ENCODE assay signal across 23 mouse cellular contexts in genomic region chr8:108061972-108062371, GRCm38 (mm10).
DNase-seq lines count a peak whose midpoint lies in the region; ATAC-seq and TF ChIP-seq lines count a peak whose summit lies in the region.
"Had no signal": no experiment of that assay in that cellular context is flagged by ENCODE, and none has a peak within 500 bp of the region (broad histone marks: within the 10 kb centered on the region; RNA-seq: fewer than 3 reads in every experiment).

No protein-coding gene starts in this region.

- H3K9me3 ChIP-seq in limb, embryonic 10.5 days (replicated peaks) = no peaks in the 10 kb centered on the region
- no peaks in the 10 kb centered on the region for H3K9me3 ChIP-seq in intestine, embryonic 16.5 days (ENCODE audit: control insufficient read depth, low read length)
- H3K9me3 ChIP-seq: embryonic facial prominence, embryonic 15.5 days; forebrain, embryonic 10.5 days; forebrain, embryonic 15.5 days; heart, embryonic 15.5 days; hindbrain, embryonic 13.5 days had no signal

- H3ac ChIP-seq in myocyte (ENCODE audit: control insufficient read depth, insufficient read length) = no peak overlapping the region

- no peak for TF ChIP-seq POLR2A in myocyte (IDR thresholded peaks at IDR 0.05; ENCODE audit: insufficient read length, low read depth)

- no peaks in the 10 kb centered on the region for H3K27me3 ChIP-seq in limb, embryonic 10.5 days (ENCODE audit: low read depth, poor library complexity, severe bottlenecking)
- no peaks in the 10 kb centered on the region for H3K27me3 ChIP-seq in myocyte (ENCODE audit: control insufficient read depth, insufficient read depth, insufficient read length)
- no peaks in the 10 kb centered on the region for H3K27me3 ChIP-seq in intestine, embryonic 16.5 days (replicated peaks; ENCODE audit: control insufficient read depth, insufficient read depth, low read length)
- H3K27me3 ChIP-seq: embryonic facial prominence, embryonic 15.5 days; forebrain, embryonic 15.5 days; heart, embryonic 15.5 days; hindbrain, embryonic 13.5 days had no signal

- no peaks in the 10 kb centered on the region for H3K79me2 ChIP-seq in myocyte (ENCODE audit: control insufficient read depth, insufficient read depth)

- peaks cover 15% of the 10 kb centered on the region for H3K4me1 ChIP-seq in limb, embryonic 10.5 days
- H3K4me1 ChIP-seq in intestine, embryonic 16.5 days (ENCODE audit: control insufficient read depth, insufficient read depth, low read length) = no peaks in the 10 kb centered on the region
- H3K4me1 ChIP-seq: embryonic facial prominence, embryonic 15.5 days; forebrain, embryonic 15.5 days; heart, embryonic 15.5 days had no signal

- no peak for ATAC-seq in intestine, embryonic 16.5 days
- ATAC-seq: forebrain, embryonic 15.5 days had no signal

- no peak overlapping the region for H3K9ac ChIP-seq in intestine, embryonic 16.5 days (ENCODE audit: low read depth, low read length)
- H3K9ac ChIP-seq: embryonic facial prominence, embryonic 15.5 days; forebrain, embryonic 15.5 days; heart, embryonic 15.5 days; hindbrain, embryonic 13.5 days had no signal

- peak; percentile 52 for DNase-seq in embryo, embryonic 11 days
- peak; percentile 24 for DNase-seq in embryo, embryonic 11.5 days (ENCODE audit: low read depth, low spot score)
- no peak for DNase-seq in limb, embryonic 10.5 days (ENCODE audit: low spot score)
- DNase-seq in layer of hippocampus, adult 18-20 months (ENCODE audit: low spot score in 2 of 2) = no peak
- DNase-seq in spleen, postnatal 36 days (ENCODE audit: low spot score in 2 of 2) = no peak
- DNase-seq in heart, adult 8-10 months (ENCODE audit: low spot score) = no peak
- DNase-seq: adrenal gland, adult 2 months; adrenal gland, postnatal 25 days; cerebellum, adult 18-20 months; cerebellum, adult 9-11 months; cerebellum, postnatal 36 days; gastrocnemius, postnatal 10 days; heart, adult 18-20 months; heart, postnatal 14 days had no signal

- H3K4me3 ChIP-seq in limb, embryonic 10.5 days = no peak overlapping the region
- no peak overlapping the region for H3K4me3 ChIP-seq in myocyte
- H3K4me3 ChIP-seq in intestine, embryonic 16.5 days (ENCODE audit: low read length) = no peak overlapping the region
- H3K4me3 ChIP-seq: embryonic facial prominence, embryonic 15.5 days; erythroblast, embryonic 14.5 days; forebrain, embryonic 10.5 days; forebrain, embryonic 15.5 days; heart, embryonic 15.5 days; hindbrain, embryonic 13.5 days had no signal

- no peaks in the 10 kb centered on the region for H3K36me3 ChIP-seq in limb, embryonic 10.5 days
- no peaks in the 10 kb centered on the region for H3K36me3 ChIP-seq in myocyte (ENCODE audit: control insufficient read depth, insufficient read depth)
- H3K36me3 ChIP-seq in intestine, embryonic 16.5 days (ENCODE audit: control insufficient read depth, insufficient read depth, low read length) = no peaks in the 10 kb centered on the region
- H3K36me3 ChIP-seq: embryonic facial prominence, embryonic 15.5 days; forebrain, embryonic 10.5 days; forebrain, embryonic 15.5 days; heart, embryonic 15.5 days; hindbrain, embryonic 13.5 days had no signal

- WGBS in limb, embryonic 10.5 days = 60% methylated on average over 12 of the region's 12 CpGs
- WGBS in intestine, embryonic 16.5 days = 63% methylated on average over 12 of the region's 12 CpGs

- H3K27ac ChIP-seq in limb, embryonic 10.5 days = peak overlapping the region; percentile 16; the same call in 1 of the 2 replicates
- no peak overlapping the region for H3K27ac ChIP-seq in intestine, embryonic 16.5 days (ENCODE audit: low read length)
- H3K27ac ChIP-seq: embryonic facial prominence, embryonic 15.5 days; forebrain, embryonic 10.5 days; forebrain, embryonic 15.5 days; heart, embryonic 15.5 days; hindbrain, embryonic 13.5 days had no signal

- H3K4me2 ChIP-seq in myocyte (ENCODE audit: low read depth) = no peak overlapping the region
- no peak overlapping the region for H3K4me2 ChIP-seq in intestine, embryonic 16.5 days (ENCODE audit: low read depth, low read length)
- H3K4me2 ChIP-seq: embryonic facial prominence, embryonic 15.5 days; forebrain, embryonic 15.5 days; heart, embryonic 11.5 days; heart, embryonic 15.5 days; hindbrain, embryonic 13.5 days had no signal

TF ChIP-seq in myocyte, 11 proteins besides CTCF, POLR2A, EP300 and RAD21:
- TF ChIP-seq POLR2AphosphoS2 (IDR thresholded peaks at IDR 0.05; ENCODE audit: insufficient read length, low read depth) = no peak
- TF ChIP-seq REST (IDR thresholded peaks at IDR 0.05; ENCODE audit: insufficient read depth, insufficient read length) = no peak
- TF ChIP-seq MYOD1 (IDR thresholded peaks at IDR 0.05; ENCODE audit: control insufficient read depth in 1 of 3, insufficient read length in 2 of 3, low read depth in 2 of 3) = peak in 2 of 3 experiments; percentile 48 to 85
- TF ChIP-seq SRF (IDR thresholded peaks at IDR 0.05; ENCODE audit: control insufficient read depth, insufficient read length, low read depth) = no peak
- no peak for TF ChIP-seq USF1 (IDR thresholded peaks at IDR 0.05; ENCODE audit: low read depth)
- no peak for TF ChIP-seq E2F4 (IDR thresholded peaks at IDR 0.05; ENCODE audit: insufficient read depth)
- peak in 1 of 3 experiments; percentile 22 for TF ChIP-seq MYOG (IDR thresholded peaks at IDR 0.05; ENCODE audit: control insufficient read depth in 1 of 3, insufficient read depth in 1 of 3, insufficient read length in 2 of 3, low read depth in 2 of 3)
TF ChIP-seq in myocyte: peak in this region for 2.

Comparison
In these comparisons a context has a peak if more than half of its experiments do, and no peak if none do; other contexts are left out.
1. DNase-seq: peak in embryo, embryonic 11 days (single experiment) and embryo, embryonic 11.5 days (single experiment); none in limb, embryonic 10.5 days (single experiment), layer of hippocampus, adult 18-20 months (0 of 2), spleen, postnatal 36 days (0 of 2) and heart, adult 8-10 months (single experiment).